Mouse (Mus musculus): ENCODE results near the gene Zbtb38. TPM values are rescaled to one million over a fixed set of nuclear protein-coding genes. Genes with fewer than 3 reads are reported as not detected.

The Zbtb38 gene
- polyA plus RNA-seq, 1 experiment from 2014 or later: 15.3 TPM

- 72% methylated on average over 8 of the region's 8 CpGs for WGBS
Measured at GRCm38 (mm10) chr9:96721163-96721799, 31.4 kb downstream of the Zbtb38 start.

DNA sequence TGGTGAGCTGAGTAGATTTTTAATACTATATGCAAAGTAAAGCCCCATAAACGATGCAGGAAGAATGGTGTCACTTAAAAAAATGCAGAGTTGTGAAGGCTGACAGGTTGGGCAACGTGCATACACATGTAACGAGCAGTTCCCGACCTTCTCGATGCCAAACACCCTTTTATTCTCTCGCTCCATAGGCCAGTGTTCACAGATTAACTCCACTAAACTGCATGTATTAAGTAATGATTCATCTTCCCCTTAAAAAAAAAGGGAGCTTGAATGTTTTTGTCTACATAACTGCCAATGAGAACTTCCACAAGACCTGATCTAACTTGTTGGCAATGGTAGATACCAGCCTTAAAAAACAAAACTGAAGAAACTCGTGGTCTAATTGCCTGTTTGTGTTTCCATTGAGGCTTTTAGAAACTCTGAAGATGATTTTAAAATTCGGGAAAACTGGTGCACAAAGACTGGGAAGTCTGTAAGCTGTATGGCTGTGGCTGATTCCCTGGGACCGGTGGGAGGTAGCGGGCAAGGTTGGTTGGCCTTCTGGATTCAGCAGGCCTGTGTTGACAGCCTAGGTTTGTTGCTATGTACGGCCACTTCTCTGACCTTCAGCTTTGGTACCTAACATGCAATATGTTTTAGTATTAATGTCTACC is 32.0 kb downstream of the Zbtb38 start:
- TF ChIP-seq EP300 (optimal IDR thresholded peaks at IDR 0.05) (no peak), CTCF (IDR thresholded peaks at IDR 0.05; ENCODE audit: low read depth) (no peak)
- H3K36me3 ChIP-seq (ENCODE audit: control insufficient read depth, insufficient read depth, low read length): no peaks in the 10 kb centered on the region
- H3K9ac ChIP-seq (ENCODE audit: low read length): no peak overlapping the region
- H3K9me3 ChIP-seq (ENCODE audit: control insufficient read depth, low read length): no peaks in the 10 kb centered on the region
- peak overlapping the region; percentile 89; the same call in 1 of the 2 replicates for H3K4me3 ChIP-seq (ENCODE audit: low read depth, low read length)
- H3K27ac ChIP-seq (replicated peaks): peak overlapping the region; percentile 99
- no peaks in the 10 kb centered on the region for H3K27me3 ChIP-seq (ENCODE audit: control insufficient read depth, insufficient read depth, low read length)
- 56% methylated on average over 11 of the region's 11 CpGs for WGBS
- ATAC-seq (ENCODE audit: low FRiP score, low TSS enrichment) (peak; percentile 26; the same call in 1 of the 2 replicates), DNase-seq (ENCODE audit: low spot score) (no peak)
- peaks cover 6% of the 10 kb centered on the region for H3K4me1 ChIP-seq (replicated peaks; ENCODE audit: control insufficient read depth, insufficient read depth)
- peak overlapping the region; percentile 69; the same call in 1 of the 2 replicates for H3K4me2 ChIP-seq (replicated peaks; ENCODE audit: low read depth)

More at GRCm38 (mm10) chr9:96721163-96721799, 31.4 kb downstream of the Zbtb38 start:
- Histone ChIP-seq H3K27ac (replicated peaks) (peak overlapping the region; percentile 83), H3K27me3 (ENCODE audit: control insufficient read depth, insufficient read depth, low read length) (no peaks in the 10 kb centered on the region), H3K9me3 (ENCODE audit: control insufficient read depth, low read length) (no peaks in the 10 kb centered on the region), H3K9ac (ENCODE audit: low read length) (no peak overlapping the region), H3K4me3 (ENCODE audit: low read depth, low read length) (no peak overlapping the region), H3K4me2 (replicated peaks; ENCODE audit: low read depth) (no peak overlapping the region), H3K4me1 (replicated peaks; ENCODE audit: control insufficient read depth, insufficient read depth) (peaks cover 6% of the 10 kb centered on the region), H3K36me3 (ENCODE audit: control insufficient read depth, insufficient read depth, low read length) (no peaks in the 10 kb centered on the region)
- no peak for ATAC-seq (ENCODE audit: low FRiP score, low TSS enrichment)
- DNase-seq (ENCODE audit: low spot score): no peak
- TF ChIP-seq CTCF (IDR thresholded peaks at IDR 0.05; ENCODE audit: low read depth) (no peak), EP300 (optimal IDR thresholded peaks at IDR 0.05) (no peak)

DNA sequence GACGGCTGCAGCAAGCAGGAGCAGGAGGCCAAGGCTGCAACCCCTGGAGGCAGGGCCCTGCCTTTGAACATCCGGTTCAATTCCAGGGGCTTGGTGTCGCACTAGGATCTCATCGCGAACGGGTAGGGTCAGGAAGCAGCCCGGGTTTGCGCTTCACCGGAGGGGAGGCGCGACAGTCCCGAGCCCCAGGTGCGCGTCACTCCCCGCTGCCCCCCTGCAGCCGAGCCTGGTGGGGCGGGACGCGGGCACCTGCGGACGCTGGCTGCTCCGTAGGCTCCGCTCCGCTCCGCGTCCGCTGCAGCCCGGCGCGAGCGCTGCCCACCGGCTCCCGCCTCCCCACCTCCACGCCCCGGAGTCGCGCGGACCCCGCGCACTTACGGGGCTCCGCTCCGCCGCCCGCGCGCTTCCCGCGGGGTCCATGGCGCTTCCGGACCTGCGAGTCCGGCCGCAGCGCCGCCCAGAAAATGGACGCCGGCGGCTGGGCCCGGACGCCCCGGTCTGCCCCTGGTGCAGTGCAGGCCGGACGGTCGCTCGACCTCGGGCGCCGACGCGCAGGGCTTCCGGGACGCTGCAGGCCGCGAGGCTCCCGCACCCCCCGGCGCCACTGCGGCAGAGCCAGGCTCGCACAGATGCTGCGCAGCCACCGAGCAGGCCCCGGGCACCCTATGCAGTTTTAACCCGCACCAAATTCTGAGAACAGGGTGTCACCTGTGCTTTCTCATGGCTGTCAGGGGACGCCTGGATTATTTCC is 33.0 kb downstream of the Zbtb38 start:
- peak overlapping the region; percentile 99 for H3K27ac ChIP-seq (replicated peaks)
- H3K4me2 ChIP-seq (replicated peaks; ENCODE audit: low read depth): peak overlapping the region; percentile 69
- H3K9me3 ChIP-seq (ENCODE audit: control insufficient read depth, low read length): no peaks in the 10 kb centered on the region
- peak overlapping the region; percentile 89 for H3K4me3 ChIP-seq (ENCODE audit: low read depth, low read length)
- WGBS: under 1% methylated on average over 74 of the region's 85 CpGs
- ATAC-seq (ENCODE audit: low FRiP score, low TSS enrichment): peak; percentile 88
- peak; percentile 82 for DNase-seq (ENCODE audit: low spot score)
- H3K4me1 ChIP-seq (replicated peaks; ENCODE audit: control insufficient read depth, insufficient read depth): peaks cover 6% of the 10 kb centered on the region
- no peaks in the 10 kb centered on the region for H3K36me3 ChIP-seq (ENCODE audit: control insufficient read depth, insufficient read depth, low read length)
- peak overlapping the region; percentile 99 for H3K9ac ChIP-seq (ENCODE audit: low read length)
- H3K27me3 ChIP-seq (ENCODE audit: control insufficient read depth, insufficient read depth, low read length): no peaks in the 10 kb centered on the region
- TF ChIP-seq CTCF (IDR thresholded peaks at IDR 0.05; ENCODE audit: low read depth) (no peak; the same call in 1 of the 2 replicates), EP300 (optimal IDR thresholded peaks at IDR 0.05) (no peak)

DNA sequence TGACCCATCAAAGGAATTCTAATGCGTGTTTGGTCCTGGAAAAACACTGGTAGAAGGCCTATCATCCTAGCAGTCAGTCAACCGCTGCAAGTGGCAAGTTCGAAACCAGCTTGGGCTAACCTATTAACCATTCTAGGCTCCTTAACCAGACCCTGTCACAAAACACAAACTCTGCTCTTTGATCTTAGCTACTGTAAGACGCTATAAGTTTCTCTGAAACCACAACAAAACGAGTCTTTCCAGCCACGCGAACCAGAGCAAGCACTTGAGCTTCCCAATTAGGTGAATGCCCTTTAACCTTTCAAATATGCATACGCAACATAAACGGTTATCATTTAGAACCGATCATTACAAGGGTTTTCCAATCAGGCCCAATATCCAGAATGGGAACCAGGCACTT is 33.7 kb downstream of the Zbtb38 start:
- 42% methylated on average over 10 of the region's 10 CpGs for WGBS
- DNase-seq (ENCODE audit: low spot score): no peak
- H3K9ac ChIP-seq (ENCODE audit: low read length): peak overlapping the region; percentile 99

GRCm38 (mm10) chr9:96718402-96718798 is 34.2 kb downstream of the Zbtb38 start:
- TF ChIP-seq EP300 (optimal IDR thresholded peaks at IDR 0.05): no peak
- TF ChIP-seq CTCF (IDR thresholded peaks at IDR 0.05; ENCODE audit: low read depth): no peak
- Histone ChIP-seq H3K9ac (ENCODE audit: low read length) (no peak overlapping the region), H3K4me2 (replicated peaks; ENCODE audit: low read depth) (peak overlapping the region; percentile 69), H3K36me3 (ENCODE audit: control insufficient read depth, insufficient read depth, low read length) (no peaks in the 10 kb centered on the region), H3K9me3 (ENCODE audit: control insufficient read depth, low read length) (no peaks in the 10 kb centered on the region), H3K4me1 (replicated peaks; ENCODE audit: control insufficient read depth, insufficient read depth) (peaks cover 6% of the 10 kb centered on the region), H3K27me3 (ENCODE audit: control insufficient read depth, insufficient read depth, low read length) (no peaks in the 10 kb centered on the region), H3K4me3 (ENCODE audit: low read depth, low read length) (peak overlapping the region; percentile 89; the same call in 1 of the 2 replicates), H3K27ac (replicated peaks) (no peak overlapping the region)
- no peak for DNase-seq (ENCODE audit: low spot score)
- ATAC-seq (ENCODE audit: low FRiP score, low TSS enrichment): no peak
- WGBS: 91% methylated on average over 8 of the region's 8 CpGs

More for the DNA sequence above, 33.7 kb downstream of the Zbtb38 start:
- no peak for ATAC-seq (ENCODE audit: low FRiP score, low TSS enrichment)
- H3K4me2 ChIP-seq (replicated peaks; ENCODE audit: low read depth): peak overlapping the region; percentile 69
- no peaks in the 10 kb centered on the region for H3K36me3 ChIP-seq (ENCODE audit: control insufficient read depth, insufficient read depth, low read length)
- H3K27me3 ChIP-seq (ENCODE audit: control insufficient read depth, insufficient read depth, low read length): no peaks in the 10 kb centered on the region
- TF ChIP-seq EP300 (optimal IDR thresholded peaks at IDR 0.05): no peak
- no peak for TF ChIP-seq CTCF (IDR thresholded peaks at IDR 0.05; ENCODE audit: low read depth)
- no peaks in the 10 kb centered on the region for H3K9me3 ChIP-seq (ENCODE audit: control insufficient read depth, low read length)
- peaks cover 6% of the 10 kb centered on the region for H3K4me1 ChIP-seq (replicated peaks; ENCODE audit: control insufficient read depth, insufficient read depth)
- peak overlapping the region; percentile 99 for H3K27ac ChIP-seq (replicated peaks)
- H3K4me3 ChIP-seq (ENCODE audit: low read depth, low read length): peak overlapping the region; percentile 89

All from stomach, postnatal 0 days (tissue).